Mouse (Mus musculus) ES-Bruce4 (cell line): ENCODE results near the gene Pard3. TPM values are rescaled to one million over a fixed set of nuclear protein-coding genes. Genes with fewer than 3 reads are reported as not detected.

Experiments used
- H3K27ac ChIP-seq: 2 replicates; pipeline ENCODE4 v1.5.1; 2012; ENCODE audit warnings: low read length, inconsistent platforms; ENCODE audit not compliant: insufficient read depth
- H3K27me3 ChIP-seq: 2 replicates; pipeline ENCODE4 v1.6.1; 2012; ENCODE audit warnings: mild to moderate bottlenecking, low read length, inconsistent platforms; ENCODE audit not compliant: control insufficient read depth, poor library complexity, insufficient read depth, severe bottlenecking
- H3K36me3 ChIP-seq: 2 replicates; pipeline ENCODE4 v1.6.1; 2012; ENCODE audit warnings: inconsistent platforms, mild to moderate bottlenecking, low read length, moderate library complexity; ENCODE audit not compliant: control insufficient read depth, poor library complexity, insufficient read depth, severe bottlenecking
- H3K4me1 ChIP-seq: one replicate; pipeline ENCODE4 v1.8.1; 2011; ENCODE audit warnings: low read length; ENCODE audit not compliant: control insufficient read depth, insufficient read depth
- H3K4me3 ChIP-seq: 2 replicates; pipeline ENCODE4 v1.5.1; 2011; ENCODE audit warnings: low read depth, mild to moderate bottlenecking, low read length
- H3K9ac ChIP-seq: 2 replicates; pipeline ENCODE4 v1.6.1; 2012; ENCODE audit warnings: low read depth, mild to moderate bottlenecking, inconsistent platforms; ENCODE audit not compliant: poor library complexity, severe bottlenecking
- H3K9me3 ChIP-seq: replicated peaks from 2 replicates; pipeline ENCODE4 v1.6.1; 2012; ENCODE audit warnings: mild to moderate bottlenecking, low read length, inconsistent platforms; ENCODE audit not compliant: control insufficient read depth, poor library complexity, insufficient read depth, severe bottlenecking
- CTCF ChIP-seq: IDR thresholded peaks from one replicate; pipeline ENCODE4 v1.8.1; 2011; ENCODE audit warnings: low read depth, low read length
- EP300 ChIP-seq: IDR thresholded peaks from 2 replicates; pipeline ENCODE4 v1.6.1; 2011; ENCODE audit warnings: low read depth, low read length; ENCODE audit not compliant: insufficient read depth
- POLR2A ChIP-seq: IDR thresholded peaks from one replicate; pipeline ENCODE4 v1.8.1; 2011; ENCODE audit warnings: low read length; ENCODE audit not compliant: insufficient read depth
- polyA plus RNA-seq: library from polyadenylated mRNA; stranded (reverse); fragments of >200 nt; gene quantifications from 2 replicates; pipeline ENCODE4 v1.2.4, GENCODE M21; 2011; ENCODE audit warnings: low read depth; ENCODE audit not compliant: missing spikeins, insufficient read depth, insufficient read length

Pard3 gene
- polyA plus RNA-seq, 1 experiment: 38.0 TPM

DNA sequence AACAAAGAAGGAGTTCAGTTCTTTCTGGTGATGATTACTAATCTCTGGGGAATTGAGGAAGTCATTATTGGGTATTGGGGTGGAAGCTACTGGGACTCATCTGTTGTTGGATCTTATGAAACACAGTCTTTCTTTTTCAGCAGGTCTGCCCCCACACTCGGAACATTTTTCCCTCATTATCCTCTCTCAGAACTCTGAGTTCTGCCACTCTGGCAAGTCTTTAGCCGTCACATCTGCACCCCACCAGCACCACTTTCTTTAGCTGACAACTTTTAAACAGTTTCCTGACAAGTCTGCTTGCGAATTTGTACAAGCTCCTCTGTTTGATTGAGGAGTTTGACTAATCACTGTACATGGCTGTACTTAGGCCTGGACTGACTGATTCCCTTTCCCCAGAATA lies 118.4 kb downstream of the Pard3 start:
- H3K4me1 ChIP-seq: no peaks in the 10 kb centered on the region
- H3K9ac ChIP-seq: no peak overlapping the region
- no peaks in the 10 kb centered on the region for H3K27me3 ChIP-seq
- no peaks in the 10 kb centered on the region for H3K36me3 ChIP-seq
- no peak for TF ChIP-seq EP300
- TF ChIP-seq POLR2A: no peak
- TF ChIP-seq CTCF: no peak
- H3K4me3 ChIP-seq: no peak overlapping the region
- no peak overlapping the region for H3K27ac ChIP-seq
- H3K9me3 ChIP-seq: no peaks in the 10 kb centered on the region

DNA sequence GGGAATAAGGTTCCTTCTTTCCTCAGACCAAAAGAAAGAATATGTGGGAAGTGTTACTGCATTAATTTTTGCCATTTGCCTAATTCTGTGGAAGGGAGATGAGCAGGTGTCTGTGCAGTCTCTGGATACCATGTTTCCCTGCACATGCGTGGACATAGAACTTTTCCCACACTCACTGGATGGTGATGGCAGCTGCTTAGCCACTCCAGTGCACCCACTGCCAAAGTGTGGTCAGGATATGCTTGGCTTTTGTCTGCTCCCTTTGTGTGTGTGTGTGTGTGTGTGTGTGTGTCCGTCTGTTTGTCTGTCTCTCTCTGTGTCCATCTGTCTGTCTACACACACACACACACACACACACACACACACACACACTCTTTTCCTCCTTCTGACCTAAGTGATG lies 119.8 kb downstream of the Pard3 start:
- no peak for TF ChIP-seq CTCF
- TF ChIP-seq POLR2A: no peak
- no peak for TF ChIP-seq EP300

DNA sequence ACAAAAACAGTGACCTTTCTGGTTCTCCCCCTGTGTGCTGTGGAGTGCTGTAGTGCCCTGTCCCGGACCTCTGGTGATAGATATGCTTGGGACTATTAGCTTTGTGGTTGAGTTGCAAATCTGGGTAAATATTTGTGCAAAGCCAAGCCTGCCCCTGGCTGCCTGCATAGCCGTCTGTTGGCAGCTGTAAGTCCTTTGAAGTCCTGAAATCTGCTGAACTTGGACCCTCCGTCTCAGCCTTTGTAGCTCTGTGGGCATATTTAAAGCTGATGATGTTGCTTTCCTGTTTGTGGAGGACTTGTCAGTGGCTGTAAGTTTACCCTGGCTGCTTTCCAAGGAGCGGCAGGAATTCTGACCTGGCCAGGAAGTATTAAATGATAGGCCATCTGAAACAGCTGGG lies 120.3 kb downstream of the Pard3 start:
- no peak overlapping the region for H3K27ac ChIP-seq
- TF ChIP-seq EP300: no peak
- TF ChIP-seq CTCF: no peak
- no peak for TF ChIP-seq POLR2A
- no peaks in the 10 kb centered on the region for H3K36me3 ChIP-seq
- no peaks in the 10 kb centered on the region for H3K27me3 ChIP-seq
- no peaks in the 10 kb centered on the region for H3K4me1 ChIP-seq
- H3K4me3 ChIP-seq: no peak overlapping the region
- no peak overlapping the region for H3K9ac ChIP-seq
- no peaks in the 10 kb centered on the region for H3K9me3 ChIP-seq

More for the DNA sequence above, 119.8 kb downstream of the Pard3 start:
- Histone ChIP-seq H3K9me3 (no peaks in the 10 kb centered on the region), H3K4me1 (no peaks in the 10 kb centered on the region), H3K9ac (no peak overlapping the region), H3K36me3 (no peaks in the 10 kb centered on the region), H3K27ac (no peak overlapping the region), H3K4me3 (no peak overlapping the region), H3K27me3 (no peaks in the 10 kb centered on the region)

DNA sequence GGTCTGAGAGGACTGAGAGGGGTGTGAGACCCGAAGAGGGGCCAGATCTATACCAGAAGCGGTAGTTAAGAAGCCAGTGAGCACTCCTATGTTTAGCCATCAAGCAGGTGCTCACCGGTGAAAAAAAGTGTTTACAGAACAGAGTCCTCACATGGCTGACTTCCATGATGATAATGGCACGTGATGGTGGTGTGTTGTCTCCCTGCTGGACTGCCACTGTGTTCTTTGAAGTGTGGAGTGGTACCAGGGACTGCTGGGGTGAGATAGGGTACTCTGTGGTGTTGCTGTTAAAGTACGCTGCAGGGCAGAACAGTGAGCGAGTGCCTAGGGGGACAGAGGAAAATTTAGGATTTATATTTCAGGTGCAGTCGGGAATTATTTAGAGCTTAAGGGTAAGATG lies 122.2 kb downstream of the Pard3 start:
- no peaks in the 10 kb centered on the region for H3K36me3 ChIP-seq
- H3K4me3 ChIP-seq: no peak overlapping the region
- H3K9me3 ChIP-seq: no peaks in the 10 kb centered on the region
- no peak overlapping the region for H3K27ac ChIP-seq
- H3K27me3 ChIP-seq: no peaks in the 10 kb centered on the region
- no peaks in the 10 kb centered on the region for H3K4me1 ChIP-seq
- TF ChIP-seq EP300 (no peak), CTCF (no peak), POLR2A (no peak)
- H3K9ac ChIP-seq: no peak overlapping the region

DNA sequence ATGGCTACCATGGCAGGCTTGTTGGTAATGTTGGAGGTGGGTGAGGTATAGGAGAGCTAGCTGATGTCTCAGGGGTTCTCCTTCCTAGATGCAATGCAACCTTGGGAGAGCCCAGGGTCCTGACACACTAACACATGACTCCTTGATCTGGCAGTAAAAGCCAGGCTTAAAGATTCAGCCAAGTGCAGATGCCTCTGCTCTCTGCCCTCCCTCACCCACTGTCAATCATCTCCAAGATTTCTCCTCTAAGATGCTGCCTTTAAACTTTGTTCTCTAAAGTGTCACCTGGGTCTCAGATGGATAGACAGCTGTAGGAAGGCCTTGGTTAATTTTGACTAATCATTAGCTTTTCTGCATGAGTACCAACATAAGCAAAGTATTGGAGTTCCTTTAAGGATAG lies 125.0 kb downstream of the Pard3 start:
- Histone ChIP-seq H3K4me3 (no peak overlapping the region), H3K9ac (no peak overlapping the region), H3K9me3 (no peaks in the 10 kb centered on the region), H3K27me3 (no peaks in the 10 kb centered on the region), H3K27ac (no peak overlapping the region), H3K36me3 (no peaks in the 10 kb centered on the region), H3K4me1 (no peaks in the 10 kb centered on the region)
- no peak for TF ChIP-seq EP300
- no peak for TF ChIP-seq CTCF
- TF ChIP-seq POLR2A: no peak

DNA sequence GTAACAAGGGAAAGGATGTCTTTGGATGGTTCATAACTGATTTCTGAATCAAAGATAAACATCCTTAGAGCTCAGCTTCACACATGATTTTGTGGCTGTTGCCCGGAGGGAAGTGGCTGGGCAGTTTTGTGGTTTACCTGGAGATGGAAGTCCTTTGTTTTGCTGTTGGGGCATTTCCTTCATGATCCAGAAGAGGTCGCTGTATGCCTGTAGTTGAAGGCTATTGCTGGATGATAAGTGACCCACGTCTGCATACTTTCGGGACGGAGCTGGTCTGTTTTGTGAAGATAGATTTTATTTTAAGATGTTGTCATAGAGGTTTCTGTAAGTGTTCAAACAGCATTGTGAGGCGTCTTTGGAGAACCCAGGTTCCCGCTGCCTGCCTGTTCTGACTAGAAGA lies 126.7 kb downstream of the Pard3 start:
- Histone ChIP-seq H3K4me1 (no peaks in the 10 kb centered on the region), H3K9ac (no peak overlapping the region), H3K36me3 (no peaks in the 10 kb centered on the region), H3K9me3 (no peaks in the 10 kb centered on the region), H3K4me3 (no peak overlapping the region), H3K27ac (no peak overlapping the region), H3K27me3 (no peaks in the 10 kb centered on the region)
- no peak for TF ChIP-seq POLR2A
- TF ChIP-seq EP300: no peak
- peak; percentile 44 for TF ChIP-seq CTCF
